Mouse (Mus musculus) spleen, postnatal 14 days (tissue): Measurements from ENCODE around the gene Me1.

ENCODE experiments used
- DNase-seq, 2 experiments: peaks; one replicate each; pipeline ENCODE4 v3.0.0; 2021 to 2022; ENCODE audit warnings: low spot score in 2 of 2

The Me1 gene

GRCm38 (mm10) chr9:86708921-86709320, 13.2 kb upstream of the Me1 start:
- no peak for DNase-seq

- no peak for DNase-seq
These were observed 11.7 kb upstream of the Me1 start for GRCm38 (mm10) chr9:86707431-86707830.

GRCm38 (mm10) chr9:86701844-86702243, 6.1 kb upstream of the Me1 start:
- no peak for DNase-seq

- no peak for DNase-seq
These were observed 5.5 kb upstream of the Me1 start for GRCm38 (mm10) chr9:86701264-86701663.

- DNase-seq = no peak
These were observed 445 bp downstream of the Me1 start for GRCm38 (mm10) chr9:86695199-86695817.

GRCm38 (mm10) chr9:86694644-86695043, 1.1 kb downstream of the Me1 start:
- DNase-seq = no peak

GRCm38 (mm10) chr9:86693935-86694334, 1.8 kb downstream of the Me1 start:
- no peak for DNase-seq

- no peak for DNase-seq
These were observed 3.1 kb downstream of the Me1 start for GRCm38 (mm10) chr9:86692676-86693075.

GRCm38 (mm10) chr9:86692251-86692650, 3.5 kb downstream of the Me1 start:
- no peak for DNase-seq

- no peak for DNase-seq
These were observed 4.7 kb downstream of the Me1 start for GRCm38 (mm10) chr9:86691101-86691500.

GRCm38 (mm10) chr9:86683713-86684209, 12.0 kb downstream of the Me1 start:
- DNase-seq = no peak

GRCm38 (mm10) chr9:86682844-86683243, 12.9 kb downstream of the Me1 start:
- DNase-seq = no peak

GRCm38 (mm10) chr9:86682278-86682677, 13.5 kb downstream of the Me1 start:
- DNase-seq = no peak

GRCm38 (mm10) chr9:86680431-86680830, 15.3 kb downstream of the Me1 start:
- no peak for DNase-seq

GRCm38 (mm10) chr9:86679843-86680417, 15.8 kb downstream of the Me1 start:
- DNase-seq = no peak

GRCm38 (mm10) chr9:86676246-86676645, 19.5 kb downstream of the Me1 start:
- DNase-seq = no peak

- no peak for DNase-seq
These were observed 20.3 kb downstream of the Me1 start for GRCm38 (mm10) chr9:86675426-86675825.

- DNase-seq = no peak
These were observed 22.8 kb downstream of the Me1 start for GRCm38 (mm10) chr9:86672907-86673472.

- no peak for DNase-seq
These were observed 27.0 kb downstream of the Me1 start for GRCm38 (mm10) chr9:86668590-86669252.

GRCm38 (mm10) chr9:86667138-86667750, 28.5 kb downstream of the Me1 start:
- no peak for DNase-seq

GRCm38 (mm10) chr9:86661679-86662078, 34.1 kb downstream of the Me1 start:
- no peak for DNase-seq

- DNase-seq = no peak
These were observed 34.5 kb downstream of the Me1 start for GRCm38 (mm10) chr9:86661266-86661665.
